Mouse (Mus musculus): Measurements from ENCODE around the gene Lpar2. TPM values are rescaled to one million over a fixed set of nuclear protein-coding genes. Genes with fewer than 3 reads are reported as not detected.

The Lpar2 gene
- polyA plus RNA-seq, 1 experiment from 2014 or later = 0.73 TPM

- no peak overlapping the region for H3K4me3 ChIP-seq (replicated peaks; ENCODE audit: low read length)
- H3K36me3 ChIP-seq (ENCODE audit: control insufficient read depth, insufficient read depth) = peaks cover 70% of the 10 kb centered on the region
- no peaks in the 10 kb centered on the region for H3K4me1 ChIP-seq (replicated peaks; ENCODE audit: control insufficient read depth, insufficient read depth, low read length)
- no peak for ATAC-seq
- H3K27ac ChIP-seq (ENCODE audit: low read length) = no peak overlapping the region
- H3K9ac ChIP-seq (replicated peaks; ENCODE audit: low read depth, low read length) = no peak overlapping the region
- H3K4me2 ChIP-seq (ENCODE audit: low read length) = no peak overlapping the region
- H3K9me3 ChIP-seq (ENCODE audit: control insufficient read depth, low read length) = no peaks in the 10 kb centered on the region
- H3K27me3 ChIP-seq (replicated peaks; ENCODE audit: control insufficient read depth, insufficient read depth, low read length) = no peaks in the 10 kb centered on the region
Measured at GRCm38 (mm10) chr8:69802216-69802615, 20.0 kb upstream of the Lpar2 start.

GRCm38 (mm10) chr8:69803366-69803765 lies 18.9 kb upstream of the Lpar2 start:
- WGBS = 94% methylated on average over 7 of the region's 7 CpGs
- no peak overlapping the region for H3K9ac ChIP-seq (replicated peaks; ENCODE audit: low read depth, low read length)
- no peak overlapping the region for H3K4me3 ChIP-seq (replicated peaks; ENCODE audit: low read length)
- H3K27ac ChIP-seq (ENCODE audit: low read length) = no peak overlapping the region
- H3K4me2 ChIP-seq (ENCODE audit: low read length) = no peak overlapping the region
- no peaks in the 10 kb centered on the region for H3K27me3 ChIP-seq (replicated peaks; ENCODE audit: control insufficient read depth, insufficient read depth, low read length)
- H3K36me3 ChIP-seq (ENCODE audit: control insufficient read depth, insufficient read depth) = peaks cover 72% of the 10 kb centered on the region
- H3K9me3 ChIP-seq (ENCODE audit: control insufficient read depth, low read length) = no peaks in the 10 kb centered on the region
- no peak for ATAC-seq
- no peaks in the 10 kb centered on the region for H3K4me1 ChIP-seq (replicated peaks; ENCODE audit: control insufficient read depth, insufficient read depth, low read length)

- Histone ChIP-seq H3K4me3 (replicated peaks; ENCODE audit: low read length) (no peak overlapping the region), H3K27ac (ENCODE audit: low read length) (no peak overlapping the region), H3K36me3 (ENCODE audit: control insufficient read depth, insufficient read depth) (peaks cover 61% of the 10 kb centered on the region), H3K4me2 (ENCODE audit: low read length) (no peak overlapping the region), H3K27me3 (replicated peaks; ENCODE audit: control insufficient read depth, insufficient read depth, low read length) (no peaks in the 10 kb centered on the region), H3K9me3 (ENCODE audit: control insufficient read depth, low read length) (no peaks in the 10 kb centered on the region), H3K9ac (replicated peaks; ENCODE audit: low read depth, low read length) (no peak overlapping the region), H3K4me1 (replicated peaks; ENCODE audit: control insufficient read depth, insufficient read depth, low read length) (peaks cover 5% of the 10 kb centered on the region)
- no peak for ATAC-seq
- WGBS = 94% methylated on average over 6 of the region's 6 CpGs
Measured at GRCm38 (mm10) chr8:69804537-69804936, 17.7 kb upstream of the Lpar2 start.

- Histone ChIP-seq H3K4me1 (replicated peaks; ENCODE audit: control insufficient read depth, insufficient read depth, low read length) (peaks cover 11% of the 10 kb centered on the region), H3K9ac (replicated peaks; ENCODE audit: low read depth, low read length) (no peak overlapping the region), H3K27ac (ENCODE audit: low read length) (no peak overlapping the region), H3K36me3 (ENCODE audit: control insufficient read depth, insufficient read depth) (peaks cover 56% of the 10 kb centered on the region), H3K4me2 (ENCODE audit: low read length) (no peak overlapping the region), H3K9me3 (ENCODE audit: control insufficient read depth, low read length) (no peaks in the 10 kb centered on the region), H3K4me3 (replicated peaks; ENCODE audit: low read length) (no peak overlapping the region), H3K27me3 (replicated peaks; ENCODE audit: control insufficient read depth, insufficient read depth, low read length) (no peaks in the 10 kb centered on the region)
- no peak for ATAC-seq
- 92% methylated on average over 10 of the region's 10 CpGs for WGBS
Measured at GRCm38 (mm10) chr8:69805086-69805485, 17.1 kb upstream of the Lpar2 start.

GRCm38 (mm10) chr8:69805491-69805890 lies 16.7 kb upstream of the Lpar2 start:
- 92% methylated on average over 9 of the region's 9 CpGs for WGBS
- H3K27ac ChIP-seq (ENCODE audit: low read length) = no peak overlapping the region
- no peaks in the 10 kb centered on the region for H3K9me3 ChIP-seq (ENCODE audit: control insufficient read depth, low read length)
- H3K4me1 ChIP-seq (replicated peaks; ENCODE audit: control insufficient read depth, insufficient read depth, low read length) = peaks cover 11% of the 10 kb centered on the region
- no peak for ATAC-seq
- no peak overlapping the region for H3K4me3 ChIP-seq (replicated peaks; ENCODE audit: low read length)
- H3K27me3 ChIP-seq (replicated peaks; ENCODE audit: control insufficient read depth, insufficient read depth, low read length) = no peaks in the 10 kb centered on the region
- peaks cover 53% of the 10 kb centered on the region for H3K36me3 ChIP-seq (ENCODE audit: control insufficient read depth, insufficient read depth)
- no peak overlapping the region for H3K4me2 ChIP-seq (ENCODE audit: low read length)
- H3K9ac ChIP-seq (replicated peaks; ENCODE audit: low read depth, low read length) = no peak overlapping the region

- Histone ChIP-seq H3K4me2 (ENCODE audit: low read length) (no peak overlapping the region), H3K9me3 (ENCODE audit: control insufficient read depth, low read length) (no peaks in the 10 kb centered on the region), H3K36me3 (ENCODE audit: control insufficient read depth, insufficient read depth) (peaks cover 45% of the 10 kb centered on the region), H3K27me3 (replicated peaks; ENCODE audit: control insufficient read depth, insufficient read depth, low read length) (no peaks in the 10 kb centered on the region), H3K4me1 (replicated peaks; ENCODE audit: control insufficient read depth, insufficient read depth, low read length) (peaks cover 11% of the 10 kb centered on the region), H3K4me3 (replicated peaks; ENCODE audit: low read length) (no peak overlapping the region), H3K9ac (replicated peaks; ENCODE audit: low read depth, low read length) (no peak overlapping the region), H3K27ac (ENCODE audit: low read length) (no peak overlapping the region)
- ATAC-seq = no peak
- WGBS = 96% methylated on average over 5 of the region's 5 CpGs
Measured at GRCm38 (mm10) chr8:69807236-69807635, 15.0 kb upstream of the Lpar2 start.

GRCm38 (mm10) chr8:69808094-69808863 lies 13.9 kb upstream of the Lpar2 start, which contains the start of gene Gmip:
Gmip (plus strand) TSS chr8:69808679.
- ATAC-seq = peak; percentile 67
- Histone ChIP-seq H3K27me3 (replicated peaks; ENCODE audit: control insufficient read depth, insufficient read depth, low read length) (no peaks in the 10 kb centered on the region), H3K9me3 (ENCODE audit: control insufficient read depth, low read length) (no peaks in the 10 kb centered on the region), H3K4me3 (replicated peaks; ENCODE audit: low read length) (peak within 1 kb of the TSS; percentile 66), H3K36me3 (ENCODE audit: control insufficient read depth, insufficient read depth) (peaks cover 38% of the 10 kb centered on the region), H3K4me2 (ENCODE audit: low read length) (peak within 1 kb of the TSS; percentile 78), H3K4me1 (replicated peaks; ENCODE audit: control insufficient read depth, insufficient read depth, low read length) (peaks cover 11% of the 10 kb centered on the region), H3K9ac (replicated peaks; ENCODE audit: low read depth, low read length) (peak within 1 kb of the TSS; percentile 66), H3K27ac (ENCODE audit: low read length) (peak within 1 kb of the TSS; percentile 49)
- 8% methylated on average over 25 of the region's 28 CpGs for WGBS

GRCm38 (mm10) chr8:69808864-69809403 lies 13.3 kb upstream of the Lpar2 start:
- Histone ChIP-seq H3K27me3 (replicated peaks; ENCODE audit: control insufficient read depth, insufficient read depth, low read length) (no peaks in the 10 kb centered on the region), H3K9me3 (ENCODE audit: control insufficient read depth, low read length) (no peaks in the 10 kb centered on the region), H3K4me3 (replicated peaks; ENCODE audit: low read length) (peak overlapping the region; percentile 66), H3K9ac (replicated peaks; ENCODE audit: low read depth, low read length) (peak overlapping the region; percentile 66), H3K27ac (ENCODE audit: low read length) (peak overlapping the region; percentile 49), H3K4me2 (ENCODE audit: low read length) (peak overlapping the region; percentile 78), H3K36me3 (ENCODE audit: control insufficient read depth, insufficient read depth) (peaks cover 36% of the 10 kb centered on the region), H3K4me1 (replicated peaks; ENCODE audit: control insufficient read depth, insufficient read depth, low read length) (peaks cover 11% of the 10 kb centered on the region)
- ATAC-seq = peak; percentile 70
- WGBS = 2% methylated on average over 23 of the region's 23 CpGs

- no peak overlapping the region for H3K9ac ChIP-seq (replicated peaks; ENCODE audit: low read depth, low read length)
- H3K27ac ChIP-seq (ENCODE audit: low read length) = no peak overlapping the region
- no peak overlapping the region; the same call in 1 of the 2 replicates for H3K4me3 ChIP-seq (replicated peaks; ENCODE audit: low read length)
- peaks cover 11% of the 10 kb centered on the region for H3K4me1 ChIP-seq (replicated peaks; ENCODE audit: control insufficient read depth, insufficient read depth, low read length)
- peak overlapping the region; percentile 78 for H3K4me2 ChIP-seq (ENCODE audit: low read length)
- H3K27me3 ChIP-seq (replicated peaks; ENCODE audit: control insufficient read depth, insufficient read depth, low read length) = no peaks in the 10 kb centered on the region
- peaks cover 42% of the 10 kb centered on the region for H3K36me3 ChIP-seq (ENCODE audit: control insufficient read depth, insufficient read depth)
- no peak for ATAC-seq
- WGBS = 57% methylated on average over 3 of the region's 3 CpGs
- H3K9me3 ChIP-seq (ENCODE audit: control insufficient read depth, low read length) = no peaks in the 10 kb centered on the region
Measured at GRCm38 (mm10) chr8:69809820-69810219, 12.4 kb upstream of the Lpar2 start.

Data from forebrain, embryonic 16.5 days (tissue).